Mouse (Mus musculus): ENCODE data around the gene Abtb2. TPM values are rescaled to one million over a fixed set of nuclear protein-coding genes. Genes with fewer than 3 reads are reported as not detected.

Gene Abtb2
- polyA plus RNA-seq, 1 experiment = 16.1 TPM

- H3K4me2 ChIP-seq (ENCODE audit: low read depth) = no peak overlapping the region
- no peak for TF ChIP-seq E2F4 (IDR thresholded peaks at IDR 0.05; ENCODE audit: insufficient read depth)
- TF ChIP-seq TCF12 (IDR thresholded peaks at IDR 0.05; ENCODE audit: insufficient read depth, poor library complexity, severe bottlenecking) = no peak
- TF ChIP-seq MYOG (IDR thresholded peaks at IDR 0.05; ENCODE audit: control insufficient read depth in 1 of 3, insufficient read depth in 1 of 3, insufficient read length in 2 of 3, low read depth in 2 of 3) = no peak
- TF ChIP-seq POLR2A (IDR thresholded peaks at IDR 0.05; ENCODE audit: insufficient read length, low read depth) = no peak
- TF ChIP-seq MYOD1 (IDR thresholded peaks at IDR 0.05; ENCODE audit: control insufficient read depth in 1 of 3, insufficient read length in 2 of 3, low read depth in 2 of 3) = no peak
- no peak for TF ChIP-seq MAX (IDR thresholded peaks at IDR 0.05; ENCODE audit: low read depth)
- no peak for TF ChIP-seq POLR2AphosphoS2 (IDR thresholded peaks at IDR 0.05; ENCODE audit: insufficient read length, low read depth)
- no peak for TF ChIP-seq REST (IDR thresholded peaks at IDR 0.05; ENCODE audit: insufficient read depth, insufficient read length)
- no peak for TF ChIP-seq TCF3 (IDR thresholded peaks at IDR 0.05; ENCODE audit: insufficient read length, low read depth)
- TF ChIP-seq CEBPB (IDR thresholded peaks at IDR 0.05; ENCODE audit: insufficient read depth, poor library complexity, severe bottlenecking) = no peak
Observed at GRCm38 (mm10) chr2:103659648-103660556, 93.8 kb downstream of the Abtb2 start.

GRCm38 (mm10) chr2:103661696-103662095 lies 95.6 kb downstream of the Abtb2 start:
- Histone ChIP-seq H3K4me3 (no peak overlapping the region), H3K79me2 (ENCODE audit: control insufficient read depth, insufficient read depth) (peaks cover 5% of the 10 kb centered on the region), H3K36me3 (ENCODE audit: control insufficient read depth, insufficient read depth) (no peaks in the 10 kb centered on the region), H3K27me3 (ENCODE audit: control insufficient read depth, insufficient read depth, insufficient read length) (no peaks in the 10 kb centered on the region), H3ac (ENCODE audit: control insufficient read depth, insufficient read length) (no peak overlapping the region), H3K4me2 (ENCODE audit: low read depth) (peak overlapping the region; percentile 70)
- peak; percentile 64 for TF ChIP-seq CEBPB (IDR thresholded peaks at IDR 0.05; ENCODE audit: insufficient read depth, poor library complexity, severe bottlenecking)
- TF ChIP-seq MAX (IDR thresholded peaks at IDR 0.05; ENCODE audit: low read depth) = no peak

More at GRCm38 (mm10) chr2:103659648-103660556, 93.8 kb downstream of the Abtb2 start:
- no peaks in the 10 kb centered on the region for H3K36me3 ChIP-seq (ENCODE audit: control insufficient read depth, insufficient read depth)
- no peak overlapping the region for H3ac ChIP-seq (ENCODE audit: control insufficient read depth, insufficient read length)
- H3K4me3 ChIP-seq = no peak overlapping the region
- H3K27me3 ChIP-seq (ENCODE audit: control insufficient read depth, insufficient read depth, insufficient read length) = no peaks in the 10 kb centered on the region
- H3K79me2 ChIP-seq (ENCODE audit: control insufficient read depth, insufficient read depth) = peaks cover 5% of the 10 kb centered on the region

- Histone ChIP-seq H3K79me2 (ENCODE audit: control insufficient read depth, insufficient read depth) (peaks cover 5% of the 10 kb centered on the region), H3K36me3 (ENCODE audit: control insufficient read depth, insufficient read depth) (no peaks in the 10 kb centered on the region), H3K4me3 (no peak overlapping the region), H3ac (ENCODE audit: control insufficient read depth, insufficient read length) (no peak overlapping the region), H3K4me2 (ENCODE audit: low read depth) (peak overlapping the region; percentile 70), H3K27me3 (ENCODE audit: control insufficient read depth, insufficient read depth, insufficient read length) (no peaks in the 10 kb centered on the region)
- no peak for TF ChIP-seq POLR2A (IDR thresholded peaks at IDR 0.05; ENCODE audit: insufficient read length, low read depth)
- no peak for TF ChIP-seq REST (IDR thresholded peaks at IDR 0.05; ENCODE audit: insufficient read depth, insufficient read length)
- peak; percentile 61 to 90 (median 85) for TF ChIP-seq MYOD1 (IDR thresholded peaks at IDR 0.05; ENCODE audit: control insufficient read depth in 1 of 3, insufficient read length in 2 of 3, low read depth in 2 of 3)
- no peak for TF ChIP-seq SRF (IDR thresholded peaks at IDR 0.05; ENCODE audit: control insufficient read depth, insufficient read length, low read depth)
- TF ChIP-seq USF1 (IDR thresholded peaks at IDR 0.05; ENCODE audit: low read depth) = no peak
- peak; percentile 68 for TF ChIP-seq TCF12 (IDR thresholded peaks at IDR 0.05; ENCODE audit: insufficient read depth, poor library complexity, severe bottlenecking)
- peak; percentile 48 to 90 (median 84) for TF ChIP-seq MYOG (IDR thresholded peaks at IDR 0.05; ENCODE audit: control insufficient read depth in 1 of 3, insufficient read depth in 1 of 3, insufficient read length in 2 of 3, low read depth in 2 of 3)
- TF ChIP-seq CEBPB (IDR thresholded peaks at IDR 0.05; ENCODE audit: insufficient read depth, poor library complexity, severe bottlenecking) = 0 out of 2 replicates have a peak, but pooled peaks have one; percentile 5
- no peak for TF ChIP-seq MAX (IDR thresholded peaks at IDR 0.05; ENCODE audit: low read depth)
- TF ChIP-seq POLR2AphosphoS2 (IDR thresholded peaks at IDR 0.05; ENCODE audit: insufficient read length, low read depth) = no peak
- no peak for TF ChIP-seq E2F4 (IDR thresholded peaks at IDR 0.05; ENCODE audit: insufficient read depth)
- no peak for TF ChIP-seq TCF3 (IDR thresholded peaks at IDR 0.05; ENCODE audit: insufficient read length, low read depth)
Observed at GRCm38 (mm10) chr2:103662121-103662520, 96.0 kb downstream of the Abtb2 start.

- Histone ChIP-seq H3ac (ENCODE audit: control insufficient read depth, insufficient read length) (no peak overlapping the region), H3K4me3 (no peak overlapping the region), H3K4me2 (ENCODE audit: low read depth) (no peak overlapping the region), H3K79me2 (ENCODE audit: control insufficient read depth, insufficient read depth) (peaks cover 5% of the 10 kb centered on the region), H3K36me3 (ENCODE audit: control insufficient read depth, insufficient read depth) (no peaks in the 10 kb centered on the region), H3K27me3 (ENCODE audit: control insufficient read depth, insufficient read depth, insufficient read length) (no peaks in the 10 kb centered on the region)
- no peak for TF ChIP-seq MAX (IDR thresholded peaks at IDR 0.05; ENCODE audit: low read depth)
- TF ChIP-seq CEBPB (IDR thresholded peaks at IDR 0.05; ENCODE audit: insufficient read depth, poor library complexity, severe bottlenecking) = no peak
- TF ChIP-seq SRF (IDR thresholded peaks at IDR 0.05; ENCODE audit: control insufficient read depth, insufficient read length, low read depth) = no peak
- TF ChIP-seq POLR2A (IDR thresholded peaks at IDR 0.05; ENCODE audit: insufficient read length, low read depth) = no peak
- no peak for TF ChIP-seq USF1 (IDR thresholded peaks at IDR 0.05; ENCODE audit: low read depth)
- no peak for TF ChIP-seq POLR2AphosphoS2 (IDR thresholded peaks at IDR 0.05; ENCODE audit: insufficient read length, low read depth)
- no peak for TF ChIP-seq MYOG (IDR thresholded peaks at IDR 0.05; ENCODE audit: control insufficient read depth in 1 of 3, insufficient read depth in 1 of 3, insufficient read length in 2 of 3, low read depth in 2 of 3)
- TF ChIP-seq TCF3 (IDR thresholded peaks at IDR 0.05; ENCODE audit: insufficient read length, low read depth) = no peak
- no peak for TF ChIP-seq REST (IDR thresholded peaks at IDR 0.05; ENCODE audit: insufficient read depth, insufficient read length)
- TF ChIP-seq TCF12 (IDR thresholded peaks at IDR 0.05; ENCODE audit: insufficient read depth, poor library complexity, severe bottlenecking) = no peak
- TF ChIP-seq E2F4 (IDR thresholded peaks at IDR 0.05; ENCODE audit: insufficient read depth) = no peak
- TF ChIP-seq MYOD1 (IDR thresholded peaks at IDR 0.05; ENCODE audit: control insufficient read depth in 1 of 3, insufficient read length in 2 of 3, low read depth in 2 of 3) = no peak
Observed at GRCm38 (mm10) chr2:103664341-103664740, 98.2 kb downstream of the Abtb2 start.
